Mouse (Mus musculus) heart, adult 2 months (tissue): ENCODE measurements around the gene Ncor2.

Experiments
- CTCF ChIP-seq: fragments of 200-600 bp; IDR thresholded peaks from 2 replicates; pipeline ENCODE4 v1.8.1; 2022; ENCODE audit warnings: antibody characterized with exemption, mild to moderate bottlenecking, moderate library complexity
- EP300 ChIP-seq: fragments of 200-500 bp; IDR thresholded peaks from 2 replicates; pipeline ENCODE4 v1.6.1; 2011; ENCODE audit warnings: low read depth, low read length, control low read depth; ENCODE audit not compliant: insufficient read depth
- POLR2A ChIP-seq: fragments of 200-500 bp; IDR thresholded peaks from 2 replicates; pipeline ENCODE4 v1.6.1; 2011; ENCODE audit warnings: mild to moderate bottlenecking, low read depth, low read length, control low read depth; ENCODE audit not compliant: insufficient read depth

DNA sequence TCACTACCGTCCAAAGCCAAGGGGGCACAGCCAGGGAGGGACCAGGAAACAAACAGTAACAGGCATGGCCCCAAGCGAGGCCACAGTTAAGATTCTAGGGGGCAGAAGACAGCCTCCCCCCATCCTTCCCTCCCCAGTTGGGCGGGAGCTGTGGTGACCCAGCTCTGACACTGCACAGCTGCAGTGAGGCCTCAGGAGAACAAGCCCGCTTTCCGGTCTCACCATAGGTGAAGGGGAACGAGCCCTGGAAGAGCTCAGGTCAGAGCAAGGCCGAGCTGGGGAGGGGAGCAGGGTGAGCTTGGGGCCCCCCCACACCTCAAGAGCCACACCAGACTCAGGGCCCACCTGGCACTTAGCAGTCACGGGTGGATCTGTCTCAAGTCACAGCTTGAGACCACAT is 123.1 kb downstream of the Ncor2 start:
- TF ChIP-seq CTCF (no peak), POLR2A (no peak), EP300 (no peak)
